Mouse (Mus musculus): ENCODE measurements at regions not wholly inside any gene's neighbourhood (a gene's known extent, or its start where the extent isn't known, plus 50 kb on each side); places are given as distances from the start of the nearest gene placed in this dataset.

DNA sequence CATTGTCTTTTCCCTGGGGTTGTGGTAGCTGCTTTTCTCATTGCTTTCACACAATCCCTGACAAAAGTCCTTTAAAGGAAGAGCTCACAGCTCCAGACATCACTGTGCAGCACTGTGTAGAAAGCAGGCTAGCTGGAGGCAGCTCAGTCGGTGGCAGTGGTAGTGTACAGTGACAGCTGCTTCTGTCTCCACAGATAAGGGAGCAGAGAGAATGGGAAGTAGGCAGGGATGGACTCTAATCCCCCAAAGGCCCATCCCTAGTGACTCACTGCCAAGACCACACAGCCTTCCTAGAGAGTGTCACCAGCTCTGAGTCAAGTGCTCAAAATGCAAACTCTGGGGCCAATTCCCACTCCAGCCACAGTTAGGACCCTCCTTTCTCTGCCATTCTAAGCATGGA, 531.7 kb upstream of the Adamts9 start:
- H3K27ac ChIP-seq (ENCODE audit: low read depth, low read length): no peak overlapping the region
- no peak for TF ChIP-seq CTCF (IDR thresholded peaks at IDR 0.05)
- WGBS: 11% methylated on average over 1 of the region's 1 CpGs
- DNase-seq (ENCODE audit: low spot score): peak; percentile 22
- H3K27me3 ChIP-seq (ENCODE audit: insufficient read depth, low read length): no peaks in the 10 kb centered on the region
- no peak overlapping the region for H3K4me3 ChIP-seq (ENCODE audit: low read depth, low read length)
- no peaks in the 10 kb centered on the region for H3K9me3 ChIP-seq (ENCODE audit: low read length)
- H3K9ac ChIP-seq (replicated peaks; ENCODE audit: low read length, poor library complexity, severe bottlenecking): no peak overlapping the region
- H3K4me2 ChIP-seq (ENCODE audit: low read depth, low read length, poor library complexity, severe bottlenecking): no peak overlapping the region
- no peak for ATAC-seq (ENCODE audit: low FRiP score)
- H3K4me1 ChIP-seq (ENCODE audit: insufficient read depth, low read length): no peaks in the 10 kb centered on the region
- H3K36me3 ChIP-seq (ENCODE audit: insufficient read depth, low read length): no peaks in the 10 kb centered on the region

DNA sequence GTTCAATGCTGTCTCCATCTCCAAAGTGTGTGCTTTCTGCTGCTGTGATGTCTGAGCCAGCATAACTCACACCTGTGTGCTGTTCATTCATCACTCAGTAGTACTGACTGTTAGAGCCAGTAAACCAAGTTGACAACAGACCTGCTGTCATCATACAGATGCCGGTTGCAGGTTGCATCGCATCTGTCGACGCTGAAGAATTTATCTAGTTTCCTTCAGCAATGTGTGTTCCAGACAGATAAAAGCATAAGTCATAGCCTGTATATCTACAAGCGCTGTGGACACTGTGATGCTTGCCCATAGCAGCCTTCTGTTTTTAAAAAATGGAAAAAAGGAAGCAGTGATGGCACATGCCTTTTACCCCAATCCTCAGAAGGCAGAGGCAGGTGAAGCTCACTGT, 524.6 kb upstream of the Adamts9 start:
- H3K4me1 ChIP-seq (ENCODE audit: insufficient read depth, low read length): no peaks in the 10 kb centered on the region
- H3K27me3 ChIP-seq (ENCODE audit: insufficient read depth, low read length): no peaks in the 10 kb centered on the region
- no peak overlapping the region for H3K9ac ChIP-seq (replicated peaks; ENCODE audit: low read length, poor library complexity, severe bottlenecking)
- H3K27ac ChIP-seq (ENCODE audit: low read depth, low read length): no peak overlapping the region
- H3K36me3 ChIP-seq (ENCODE audit: insufficient read depth, low read length): no peaks in the 10 kb centered on the region
- no peak for TF ChIP-seq CTCF (IDR thresholded peaks at IDR 0.05)
- 86% methylated on average over 5 of the region's 5 CpGs for WGBS
- H3K9me3 ChIP-seq (ENCODE audit: low read length): no peaks in the 10 kb centered on the region
- DNase-seq (ENCODE audit: low spot score) (no peak), ATAC-seq (ENCODE audit: low FRiP score) (no peak)
- no peak overlapping the region for H3K4me2 ChIP-seq (ENCODE audit: low read depth, low read length, poor library complexity, severe bottlenecking)
- no peak overlapping the region for H3K4me3 ChIP-seq (ENCODE audit: low read depth, low read length)

- Histone ChIP-seq H3K4me1 (ENCODE audit: insufficient read depth, low read length) (no peaks in the 10 kb centered on the region), H3K27ac (ENCODE audit: low read depth, low read length) (no peak overlapping the region), H3K4me2 (ENCODE audit: low read depth, low read length, poor library complexity, severe bottlenecking) (no peak overlapping the region), H3K9me3 (ENCODE audit: low read length) (no peaks in the 10 kb centered on the region), H3K27me3 (ENCODE audit: insufficient read depth, low read length) (no peaks in the 10 kb centered on the region), H3K9ac (replicated peaks; ENCODE audit: low read length, poor library complexity, severe bottlenecking) (no peak overlapping the region), H3K4me3 (ENCODE audit: low read depth, low read length) (no peak overlapping the region), H3K36me3 (ENCODE audit: insufficient read depth, low read length) (no peaks in the 10 kb centered on the region)
- DNase-seq (ENCODE audit: low spot score) (no peak), ATAC-seq (ENCODE audit: low FRiP score) (no peak)
- 84% methylated on average over 4 of the region's 4 CpGs for WGBS
- no peak for TF ChIP-seq CTCF (IDR thresholded peaks at IDR 0.05)
Observed at GRCm38 (mm10) chr6:93462861-93463260, 519.6 kb upstream of the Adamts9 start.

GRCm38 (mm10) chr6:93461374-93461773, 518.1 kb upstream of the Adamts9 start:
- no peak for ATAC-seq (ENCODE audit: low FRiP score)

DNA sequence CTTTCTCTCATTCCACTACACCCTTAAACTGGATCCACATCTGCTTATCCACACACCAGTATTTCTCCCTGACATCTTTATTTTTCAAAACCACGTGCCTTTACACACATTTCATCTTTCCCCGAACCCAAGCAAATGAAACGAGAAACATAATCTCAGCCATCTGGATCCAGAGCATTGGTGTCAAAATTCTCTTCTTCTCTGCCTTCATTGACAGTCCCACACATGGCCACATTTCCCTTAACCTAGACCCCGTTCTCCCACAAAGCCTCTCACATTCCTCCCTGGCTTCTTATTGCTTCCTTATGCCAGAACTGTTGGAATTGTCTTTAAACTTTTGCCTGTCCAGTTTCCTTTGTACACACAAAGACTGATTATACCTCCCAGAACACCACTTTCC, 514.3 kb upstream of the Adamts9 start:
- no peak overlapping the region for H3K4me2 ChIP-seq (ENCODE audit: low read depth, low read length, poor library complexity, severe bottlenecking)
- no peak overlapping the region for H3K27ac ChIP-seq (ENCODE audit: low read depth, low read length)
- TF ChIP-seq CTCF (IDR thresholded peaks at IDR 0.05): no peak
- no peak overlapping the region for H3K4me3 ChIP-seq (ENCODE audit: low read depth, low read length)
- H3K4me1 ChIP-seq (ENCODE audit: insufficient read depth, low read length): no peaks in the 10 kb centered on the region
- no peaks in the 10 kb centered on the region for H3K36me3 ChIP-seq (ENCODE audit: insufficient read depth, low read length)
- WGBS: 36% methylated on average over 4 of the region's 4 CpGs
- DNase-seq (ENCODE audit: low spot score) (no peak), ATAC-seq (ENCODE audit: low FRiP score) (no peak)
- H3K9me3 ChIP-seq (ENCODE audit: low read length): no peaks in the 10 kb centered on the region
- H3K9ac ChIP-seq (replicated peaks; ENCODE audit: low read length, poor library complexity, severe bottlenecking): no peak overlapping the region
- H3K27me3 ChIP-seq (ENCODE audit: insufficient read depth, low read length): no peaks in the 10 kb centered on the region

More at GRCm38 (mm10) chr6:93461374-93461773, 518.1 kb upstream of the Adamts9 start:
- Histone ChIP-seq H3K9ac (replicated peaks; ENCODE audit: low read length, poor library complexity, severe bottlenecking) (no peak overlapping the region), H3K4me1 (ENCODE audit: insufficient read depth, low read length) (no peaks in the 10 kb centered on the region), H3K4me2 (ENCODE audit: low read depth, low read length, poor library complexity, severe bottlenecking) (no peak overlapping the region), H3K9me3 (ENCODE audit: low read length) (no peaks in the 10 kb centered on the region), H3K4me3 (ENCODE audit: low read depth, low read length) (no peak overlapping the region), H3K27ac (ENCODE audit: low read depth, low read length) (no peak overlapping the region), H3K36me3 (ENCODE audit: insufficient read depth, low read length) (no peaks in the 10 kb centered on the region), H3K27me3 (ENCODE audit: insufficient read depth, low read length) (no peaks in the 10 kb centered on the region)
- TF ChIP-seq CTCF (IDR thresholded peaks at IDR 0.05): no peak
- DNase-seq (ENCODE audit: low spot score): peak; percentile 22
- 57% methylated on average over 3 of the region's 3 CpGs for WGBS

- Histone ChIP-seq H3K4me3 (ENCODE audit: low read depth, low read length) (no peak overlapping the region), H3K36me3 (ENCODE audit: insufficient read depth, low read length) (no peaks in the 10 kb centered on the region), H3K4me1 (ENCODE audit: insufficient read depth, low read length) (no peaks in the 10 kb centered on the region), H3K9me3 (ENCODE audit: low read length) (no peaks in the 10 kb centered on the region), H3K27me3 (ENCODE audit: insufficient read depth, low read length) (no peaks in the 10 kb centered on the region), H3K27ac (ENCODE audit: low read depth, low read length) (no peak overlapping the region), H3K4me2 (ENCODE audit: low read depth, low read length, poor library complexity, severe bottlenecking) (no peak overlapping the region), H3K9ac (replicated peaks; ENCODE audit: low read length, poor library complexity, severe bottlenecking) (no peak overlapping the region)
- 87% methylated on average over 9 of the region's 9 CpGs for WGBS
- DNase-seq (ENCODE audit: low spot score) (no peak), ATAC-seq (ENCODE audit: low FRiP score) (no peak)
- no peak for TF ChIP-seq CTCF (IDR thresholded peaks at IDR 0.05)
Observed at GRCm38 (mm10) chr6:93456383-93457033, 513.2 kb upstream of the Adamts9 start.

Measured in midbrain, postnatal 0 days (tissue).